Mouse (Mus musculus) cortical plate, adult 2 months (tissue): ENCODE results near the gene Tufm. TPM values are rescaled to one million over a fixed set of nuclear protein-coding genes. Genes with fewer than 3 reads are reported as not detected.
"Not testable (repeated sequence)": the region's sequence is repeated elsewhere in the genome, so short reads cannot be mapped to it uniquely, and the experiment has no call there.

Experiments
- H3K27ac ChIP-seq: fragments of 200-500 bp; 2 replicates; pipeline ENCODE4 v1.5.1; 2012; ENCODE audit warnings: low read length, control low read depth, inconsistent platforms; ENCODE audit not compliant: insufficient read depth
- H3K4me1 ChIP-seq: fragments of 200-500 bp; 2 replicates; pipeline ENCODE4 v1.6.1; 2011; ENCODE audit warnings: low read length; ENCODE audit not compliant: control insufficient read depth, insufficient read depth
- H3K4me3 ChIP-seq: fragments of 200-500 bp; 2 replicates; pipeline ENCODE4 v1.5.1; 2011; ENCODE audit warnings: mild to moderate bottlenecking, low read length, control low read depth; ENCODE audit not compliant: insufficient read depth
- CTCF ChIP-seq: fragments of 200-500 bp; IDR thresholded peaks from 2 replicates; pipeline ENCODE4 v1.5.1; 2011; ENCODE audit warnings: mild to moderate bottlenecking, control low read depth, low read length; ENCODE audit not compliant: insufficient read depth; ENCODE audit errors: extremely low read depth
- POLR2A ChIP-seq: fragments of 200-500 bp; IDR thresholded peaks from 2 replicates; pipeline ENCODE4 v1.6.1; 2011; ENCODE audit warnings: mild to moderate bottlenecking, low read length, control low read depth; ENCODE audit not compliant: insufficient read depth; ENCODE audit errors: extremely low read depth
- polyA plus RNA-seq: library from polyadenylated mRNA; depleted of rRNA; stranded (reverse); fragments of >200 nt; gene quantifications from 2 replicates; pipeline ENCODE4 v1.2.3, GENCODE M21; 2012

Tufm gene
- polyA plus RNA-seq, 1 experiment = 96.8 TPM

DNA sequence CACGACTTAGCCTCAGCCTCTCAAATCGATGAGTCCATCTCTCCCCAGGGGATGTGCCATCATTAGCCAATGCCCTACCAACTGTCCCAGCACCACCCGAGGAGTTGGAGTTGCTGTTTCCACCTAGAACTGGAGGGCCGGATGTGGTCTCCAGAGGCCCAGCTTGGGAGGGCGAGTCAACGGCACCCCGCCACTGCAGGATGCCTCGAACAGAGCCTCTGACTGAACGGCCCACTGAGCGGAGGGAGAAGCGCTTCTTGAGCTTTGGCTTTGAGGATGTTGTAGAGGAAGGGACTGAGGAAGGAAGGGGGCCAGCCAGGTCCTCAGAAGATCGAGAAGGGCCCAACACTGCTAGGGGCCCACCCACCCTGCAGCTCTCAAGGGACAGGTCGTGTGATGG lies 14.9 kb upstream of the Tufm start:
- H3K27ac ChIP-seq = no peak overlapping the region
- H3K4me1 ChIP-seq = no peaks in the 10 kb centered on the region
- no peak overlapping the region for H3K4me3 ChIP-seq
- TF ChIP-seq POLR2A (no peak), CTCF (no peak)

GRCm38 (mm10) chr7:126472713-126473112 lies 14.4 kb upstream of the Tufm start:
- no peak for TF ChIP-seq CTCF
- no peak for TF ChIP-seq POLR2A
- Histone ChIP-seq H3K27ac (no peak overlapping the region), H3K4me3 (no peak overlapping the region), H3K4me1 (no peaks in the 10 kb centered on the region)

- Histone ChIP-seq H3K27ac (no peak overlapping the region), H3K4me1 (no peaks in the 10 kb centered on the region), H3K4me3 (peak overlapping the region; percentile 75)
- no peak for TF ChIP-seq POLR2A
- no peak for TF ChIP-seq CTCF
Observed at GRCm38 (mm10) chr7:126473470-126474086, 13.6 kb upstream of the Tufm start.

- TF ChIP-seq POLR2A = no peak
- TF ChIP-seq CTCF = no peak
- Histone ChIP-seq H3K4me1 (no peaks in the 10 kb centered on the region), H3K4me3 (peak overlapping the region; percentile 75), H3K27ac (no peak overlapping the region)
Observed at GRCm38 (mm10) chr7:126474486-126474955, 12.6 kb upstream of the Tufm start.

DNA sequence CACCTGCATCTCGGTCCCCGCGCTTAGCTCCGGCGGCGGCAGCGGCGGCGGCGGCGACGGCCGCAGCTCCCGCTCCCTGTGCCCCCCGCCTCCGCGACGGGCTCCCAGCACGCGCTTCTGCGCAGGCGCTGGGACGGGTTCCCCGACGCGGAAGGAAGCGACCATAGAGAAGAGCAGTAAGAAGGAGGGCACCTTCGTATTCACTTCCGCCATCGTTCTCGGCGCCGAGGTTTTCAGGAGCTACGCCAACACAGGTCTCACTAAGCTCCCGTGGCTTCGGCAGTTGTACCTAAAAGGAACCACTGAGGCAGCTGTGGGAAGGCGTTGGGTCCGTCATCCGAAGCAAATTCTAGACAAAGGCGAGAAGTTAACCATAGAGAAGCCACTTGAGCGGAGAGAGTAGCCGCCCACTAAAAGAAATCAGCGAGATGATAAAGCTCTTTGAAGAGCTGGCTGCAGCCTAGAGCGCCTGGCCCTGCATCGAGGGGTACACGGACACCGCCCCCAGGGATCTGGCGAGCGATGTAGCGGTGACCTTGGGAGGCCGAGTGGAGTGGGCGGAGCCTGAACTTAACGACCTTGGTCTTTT lies 12.1 kb upstream of the Tufm start, which contains the start of gene Sh2b1:
Gene Sh2b1, minus strand, starts transcription at position 432 of the 589 bp plus-strand sequence.
- H3K4me1 ChIP-seq = no peaks in the 10 kb centered on the region
- TF ChIP-seq POLR2A = peak; percentile 90
- TF ChIP-seq CTCF = peak; percentile 17; the same call in 1 of the 2 replicates
- peak within 1 kb of the TSS; percentile 83 for H3K27ac ChIP-seq
- H3K4me3 ChIP-seq = peak within 1 kb of the TSS; percentile 75

DNA sequence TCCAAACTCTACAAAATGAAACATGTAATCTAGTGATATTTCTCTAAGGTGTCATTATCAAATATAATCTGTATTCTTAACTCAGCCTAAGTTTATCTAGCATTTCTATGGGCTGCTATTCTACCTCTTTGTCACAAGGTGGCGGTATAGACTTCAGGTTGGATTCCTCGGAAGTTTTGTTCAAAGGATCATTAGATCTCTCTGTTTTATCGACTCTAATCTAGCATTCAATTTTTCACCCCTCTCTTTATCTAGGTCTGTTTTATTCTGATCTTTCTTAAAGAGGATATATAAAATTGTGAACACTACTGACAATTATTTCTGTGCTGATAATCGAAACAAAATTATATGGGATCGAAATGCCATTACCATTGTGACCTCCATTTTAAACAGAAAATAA lies 5.5 kb upstream of the Tufm start:
- TF ChIP-seq POLR2A = no peak
- TF ChIP-seq CTCF = no peak
- Histone ChIP-seq H3K4me1 (no peaks in the 10 kb centered on the region), H3K27ac (no peak overlapping the region), H3K4me3 (no peak overlapping the region; the same call in 1 of the 2 replicates)

DNA sequence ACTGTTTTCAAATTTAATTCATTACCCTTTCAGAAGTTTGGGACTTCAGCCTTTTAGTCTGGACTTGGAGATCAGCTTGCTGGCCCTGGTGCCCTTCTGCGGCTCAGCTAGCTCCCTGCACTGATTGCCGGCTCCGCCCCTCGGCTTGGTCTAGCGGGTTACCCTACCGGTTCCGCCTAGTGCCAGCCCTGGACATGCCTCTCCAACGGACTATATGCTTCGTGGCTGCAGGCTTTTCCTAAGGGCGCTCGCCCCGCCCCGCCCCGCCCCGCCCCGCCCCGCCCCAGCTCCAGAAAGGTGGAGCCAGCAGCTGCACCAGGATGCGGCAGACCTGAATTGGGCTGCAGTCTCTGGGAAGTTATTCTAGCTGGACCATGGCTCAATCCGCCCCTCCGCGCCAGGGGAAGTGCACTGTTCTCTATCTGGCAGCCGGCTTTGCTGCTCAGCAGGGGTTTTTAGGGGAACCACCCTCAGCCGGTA lies 4.7 kb upstream of the Tufm start:
- Histone ChIP-seq H3K4me3 (peak overlapping the region; percentile 20), H3K4me1 (no peaks in the 10 kb centered on the region), H3K27ac (peak overlapping the region; percentile 39; the same call in 1 of the 2 replicates)
- TF ChIP-seq POLR2A (peak; percentile 35; the same call in 1 of the 2 replicates), CTCF (no peak)

DNA sequence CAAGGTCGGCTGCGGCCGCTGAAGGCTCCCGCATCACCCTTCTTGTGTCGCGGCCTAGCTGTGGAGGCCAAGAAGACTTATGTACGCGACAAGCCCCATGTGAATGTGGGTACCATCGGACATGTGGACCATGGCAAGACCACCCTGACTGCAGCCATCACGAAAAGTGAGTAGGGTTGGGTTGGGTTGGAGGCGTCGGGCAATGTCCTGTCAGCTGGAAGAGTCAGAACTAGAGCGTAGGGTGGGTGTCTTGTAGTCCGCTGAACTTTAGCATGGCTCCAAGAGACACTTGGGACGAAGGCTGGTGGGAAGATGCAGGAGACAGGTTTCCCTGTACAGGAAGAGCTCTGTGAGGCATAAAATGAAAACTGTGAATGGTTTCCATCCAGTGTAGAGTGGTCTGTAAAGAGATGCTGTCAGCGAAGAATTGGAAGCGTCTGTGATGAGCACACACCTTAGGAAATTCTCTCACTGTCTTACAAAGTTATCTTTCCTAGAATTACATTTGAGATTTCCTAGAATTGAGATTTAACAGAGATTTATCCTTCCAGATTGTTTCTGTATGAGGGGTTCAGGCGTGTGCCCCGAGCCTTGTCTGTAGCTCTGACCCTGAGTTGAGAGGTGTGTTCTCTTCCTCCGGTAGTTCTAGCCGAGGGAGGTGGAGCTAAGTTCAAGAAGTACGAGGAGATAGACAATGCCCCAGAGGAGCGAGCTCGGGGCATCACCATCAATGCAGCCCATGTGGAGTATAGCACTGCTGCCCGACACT lies 640 bp downstream of the Tufm start:
- peak overlapping the region; percentile 73 for H3K4me3 ChIP-seq
- not testable (repeated sequence) for H3K27ac ChIP-seq, H3K4me1 ChIP-seq

DNA sequence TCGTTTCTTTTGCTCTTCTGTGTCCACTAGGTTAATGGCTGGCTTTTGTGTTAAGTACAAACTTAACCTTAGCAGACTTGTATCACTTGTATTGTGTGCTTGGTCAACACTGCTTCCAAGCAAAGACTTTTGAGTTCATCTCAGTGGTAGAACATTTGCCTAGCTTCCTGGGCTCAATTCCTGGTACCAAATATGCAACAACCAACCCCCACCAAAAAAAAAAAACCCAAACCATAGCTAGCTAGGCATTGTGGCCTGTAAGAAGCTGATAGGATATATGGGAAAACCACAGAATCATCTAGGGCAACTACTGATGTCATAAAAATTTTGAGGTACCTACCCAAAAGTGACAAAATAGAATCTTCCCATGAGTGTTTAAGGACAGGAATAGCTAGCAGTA lies 3.8 kb downstream of the Tufm start:
- no peak overlapping the region for H3K4me3 ChIP-seq
- TF ChIP-seq CTCF (no peak), POLR2A (0 out of 2 replicates have a peak, but pooled peaks have one; percentile 3)
- H3K4me1 ChIP-seq = no peaks in the 10 kb centered on the region

DNA sequence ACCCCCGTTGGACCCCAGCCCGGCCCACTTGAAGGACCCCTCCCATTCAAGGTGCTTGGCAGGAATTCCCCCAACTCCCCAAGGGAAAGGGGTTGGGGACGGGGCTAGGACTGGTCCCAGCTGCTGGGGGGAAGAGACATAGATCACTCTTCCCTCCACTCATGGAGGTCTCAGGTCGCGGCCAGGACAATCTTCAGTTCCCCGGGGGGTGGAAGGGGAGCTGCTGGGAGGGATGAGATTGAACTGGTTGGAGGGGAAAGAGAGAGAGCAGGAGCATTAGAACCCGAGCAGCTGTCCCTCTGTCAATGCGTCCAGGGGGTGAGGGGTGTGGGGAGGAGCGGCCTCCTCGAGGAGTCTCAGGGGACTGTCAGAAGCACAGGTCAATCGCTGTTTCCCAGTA lies 4.8 kb downstream of the Tufm start:
- no peak overlapping the region for H3K4me3 ChIP-seq
- no peak for TF ChIP-seq POLR2A
- TF ChIP-seq CTCF = no peak
- no peak overlapping the region for H3K27ac ChIP-seq
- no peaks in the 10 kb centered on the region for H3K4me1 ChIP-seq

More for the DNA sequence above, 3.8 kb downstream of the Tufm start:
- no peak overlapping the region for H3K27ac ChIP-seq
